Mouse (Mus musculus) intestine, embryonic 16.5 days (tissue): ENCODE data around the gene Faf1. TPM values are rescaled to one million over a fixed set of nuclear protein-coding genes. Genes with fewer than 3 reads are reported as not detected.
A peak's percentile ranks its signal among the peaks of the same experiment; 100 is the strongest.

Experiments
- ATAC-seq: fragments of 200-750 bp; cut with Nextera tagmentation; 2 replicates; pipeline ENCODE4 v1.8.0; 2017; ENCODE audit warnings: moderate TSS enrichment, moderate library complexity
- H3K27ac ChIP-seq: fragments of 300-500 bp; sonication (generic); 2 replicates; pipeline ENCODE4 v1.5.1; 2014; ENCODE audit warnings: mild to moderate bottlenecking, low read length
- H3K27me3 ChIP-seq: fragments of 300-500 bp; sonication (generic); replicated peaks from 2 replicates; pipeline ENCODE4 v1.6.1; 2014; ENCODE audit warnings: low read length, control low read depth, mixed read lengths; ENCODE audit not compliant: control insufficient read depth, insufficient read depth
- H3K36me3 ChIP-seq: fragments of 300-500 bp; sonication (generic); 2 replicates; pipeline ENCODE4 v1.6.1; 2014; ENCODE audit warnings: low read length, control low read depth; ENCODE audit not compliant: control insufficient read depth, insufficient read depth
- H3K4me1 ChIP-seq: fragments of 300-500 bp; sonication (generic); 2 replicates; pipeline ENCODE4 v1.6.1; 2014; ENCODE audit warnings: low read length, control low read depth, mixed read lengths; ENCODE audit not compliant: control insufficient read depth, insufficient read depth
- H3K4me2 ChIP-seq: fragments of 300-500 bp; sonication (generic); 2 replicates; pipeline ENCODE4 v1.6.1; 2014; ENCODE audit warnings: low read depth, low read length, control low read depth
- H3K4me3 ChIP-seq: fragments of 300-500 bp; sonication (generic); 2 replicates; pipeline ENCODE4 v1.5.1; 2014; ENCODE audit warnings: mild to moderate bottlenecking, low read length
- H3K9ac ChIP-seq: fragments of 300-500 bp; sonication (generic); 2 replicates; pipeline ENCODE4 v1.6.1; 2014; ENCODE audit warnings: low read depth, low read length
- H3K9me3 ChIP-seq: fragments of 300-500 bp; sonication (generic); 2 replicates; pipeline ENCODE4 v1.6.1; 2016; ENCODE audit warnings: low read length, control low read depth; ENCODE audit not compliant: control insufficient read depth
- WGBS: fragments of 180-500 bp; shearing (Covaris S2); extraction: QIAGEN DNeasy Blood & Tissue Kit; methylation state at CpG from one replicate; pipeline ENCODE4 v1.1.7; 2014; 5-methylcytosine and 5-hydroxymethylcytosine counted together
- polyA plus RNA-seq: library from polyadenylated mRNA; unstranded; fragments of >200 nt; fragmentation: Nextera tagmentation; extraction: Ambion mirVana; gene quantifications from 2 replicates; pipeline ENCODE4 v1.2.1, GENCODE M21; 2015

Faf1 gene
- polyA plus RNA-seq, result 12.2 and 18.6 TPM in 2 replicates

DNA sequence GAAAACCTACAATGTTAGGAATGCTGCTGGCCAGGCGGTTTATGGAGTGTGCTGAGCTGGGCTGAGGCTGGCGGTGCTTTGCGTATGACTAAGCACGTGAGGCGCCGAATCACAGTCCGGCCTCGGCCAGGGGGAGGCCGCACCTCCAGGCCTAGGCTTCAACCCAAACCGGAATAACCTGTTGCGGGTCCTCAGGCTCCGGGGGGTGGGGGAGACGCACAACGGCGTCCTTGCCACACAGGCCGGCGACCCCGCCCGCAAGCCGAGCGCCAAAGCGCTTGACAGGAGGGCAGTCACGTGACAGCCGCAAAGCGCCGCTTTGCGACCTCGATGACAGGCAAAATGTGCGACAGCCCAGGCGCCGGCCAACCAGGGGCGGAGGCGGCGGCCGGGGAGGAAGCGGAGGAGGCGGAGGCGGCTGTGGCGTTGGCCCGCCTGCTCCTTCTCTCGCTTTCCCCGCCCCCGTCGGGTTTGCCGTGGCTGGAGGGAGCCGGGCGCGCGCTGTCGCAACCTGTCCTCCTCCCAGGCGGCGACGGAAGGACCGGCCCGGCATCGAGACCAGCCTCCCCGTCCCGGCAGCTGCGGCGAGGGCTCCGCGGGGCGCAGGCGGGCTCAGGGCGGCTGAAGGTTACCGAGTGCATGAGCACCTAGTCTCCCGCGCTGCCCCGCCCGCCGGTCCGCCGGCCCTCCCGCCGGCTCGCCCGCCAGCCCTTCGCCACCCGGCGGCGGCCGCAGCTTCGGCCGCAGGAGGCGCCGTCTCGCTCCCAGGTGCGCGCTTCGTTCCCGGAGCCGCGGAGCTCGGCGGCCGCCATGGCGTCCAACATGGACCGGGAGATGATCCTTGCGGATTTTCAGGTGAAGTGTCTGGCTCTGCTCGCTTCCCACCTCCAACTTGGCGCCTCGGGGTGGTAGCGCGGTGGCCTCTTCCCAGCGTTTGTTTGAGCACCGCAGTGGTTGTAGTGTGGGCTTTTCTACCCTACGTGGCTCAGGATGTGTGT is at the start of gene Faf1:
TSS of gene Faf1 (plus strand) at position 371 of the 998 bp plus-strand sequence.
- Histone ChIP-seq H3K9me3 (no peaks in the 10 kb centered on the region), H3K4me2 (peak within 1 kb of the TSS; percentile 61), H3K4me1 (no peaks in the 10 kb centered on the region), H3K9ac (peak within 1 kb of the TSS; percentile 86), H3K4me3 (peak within 1 kb of the TSS; percentile 80), H3K36me3 (no peaks in the 10 kb centered on the region), H3K27me3 (no peaks in the 10 kb centered on the region), H3K27ac (peak within 1 kb of the TSS; percentile 97)
- peak; percentile 99 for ATAC-seq
- under 1% methylated on average over 93 of the region's 107 CpGs for WGBS

DNA sequence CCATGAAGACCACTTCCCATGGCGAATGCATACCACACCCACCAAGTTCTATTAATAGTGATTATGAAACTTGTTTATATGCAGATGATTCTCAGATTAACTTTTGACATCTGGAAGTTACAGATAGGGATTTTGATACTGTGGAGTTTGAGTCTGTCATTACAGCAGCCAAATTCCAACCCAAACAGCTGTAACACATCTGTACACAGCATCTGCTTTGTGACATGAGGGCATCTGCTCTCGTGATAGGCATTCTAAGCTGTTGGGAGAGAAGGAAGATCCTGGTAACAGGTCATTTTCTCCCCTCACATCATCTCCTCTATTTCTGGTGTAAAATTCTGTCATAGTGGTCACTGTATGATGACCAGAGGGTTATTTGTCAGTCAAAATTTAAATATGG is 46.2 kb upstream of the Faf1 start:
- H3K27ac ChIP-seq, result no peak overlapping the region
- H3K4me3 ChIP-seq, result no peak overlapping the region
- no peaks in the 10 kb centered on the region for H3K4me1 ChIP-seq
- no peaks in the 10 kb centered on the region for H3K36me3 ChIP-seq
- no peak overlapping the region for H3K9ac ChIP-seq
- WGBS, result 56% methylated on average over 2 of the region's 2 CpGs
- no peaks in the 10 kb centered on the region for H3K9me3 ChIP-seq
- ATAC-seq, result no peak
- no peak overlapping the region for H3K4me2 ChIP-seq
- H3K27me3 ChIP-seq, result no peaks in the 10 kb centered on the region

GRCm38 (mm10) chr4:109631029-109631428 is 45.4 kb upstream of the Faf1 start:
- Histone ChIP-seq H3K9ac (no peak overlapping the region), H3K4me1 (no peaks in the 10 kb centered on the region), H3K4me3 (no peak overlapping the region), H3K27ac (no peak overlapping the region), H3K9me3 (no peaks in the 10 kb centered on the region), H3K4me2 (no peak overlapping the region), H3K36me3 (no peaks in the 10 kb centered on the region), H3K27me3 (no peaks in the 10 kb centered on the region)
- no peak for ATAC-seq
- WGBS, result 78% methylated on average over 4 of the region's 4 CpGs

DNA sequence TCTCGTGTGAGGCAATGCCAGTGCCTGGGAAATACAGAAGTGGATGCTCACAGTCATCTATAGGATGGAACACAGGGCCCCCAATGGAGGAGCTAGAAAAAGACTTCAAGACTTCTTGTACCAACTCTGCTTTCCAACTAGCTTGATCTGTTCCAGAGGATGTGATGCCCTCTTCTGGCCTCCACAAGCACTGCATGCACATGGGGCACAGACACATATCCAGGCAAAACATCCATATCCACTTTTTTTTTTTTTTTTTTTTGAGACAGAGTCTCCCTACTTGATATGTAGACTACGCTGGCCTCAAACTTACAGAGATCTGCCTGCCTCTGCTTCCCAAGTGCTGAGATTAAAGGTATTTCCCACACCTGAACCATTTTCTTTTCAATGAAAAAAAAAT is 41.4 kb upstream of the Faf1 start:
- no peak overlapping the region for H3K4me3 ChIP-seq
- no peaks in the 10 kb centered on the region for H3K9me3 ChIP-seq
- 88% methylated on average over 2 of the region's 2 CpGs for WGBS
- no peak overlapping the region for H3K9ac ChIP-seq
- no peaks in the 10 kb centered on the region for H3K27me3 ChIP-seq
- no peak overlapping the region for H3K27ac ChIP-seq
- H3K4me2 ChIP-seq, result no peak overlapping the region
- no peaks in the 10 kb centered on the region for H3K36me3 ChIP-seq
- no peaks in the 10 kb centered on the region for H3K4me1 ChIP-seq
- no peak for ATAC-seq

GRCm38 (mm10) chr4:109639356-109639755 is 37.0 kb upstream of the Faf1 start:
- Histone ChIP-seq H3K36me3 (no peaks in the 10 kb centered on the region), H3K27ac (no peak overlapping the region), H3K4me1 (no peaks in the 10 kb centered on the region), H3K4me3 (no peak overlapping the region), H3K9ac (no peak overlapping the region), H3K27me3 (no peaks in the 10 kb centered on the region), H3K4me2 (no peak overlapping the region), H3K9me3 (no peaks in the 10 kb centered on the region)
- 89% methylated on average over 9 of the region's 9 CpGs for WGBS
- no peak for ATAC-seq

- Histone ChIP-seq H3K4me1 (no peaks in the 10 kb centered on the region), H3K9me3 (no peaks in the 10 kb centered on the region), H3K4me3 (no peak overlapping the region), H3K27me3 (no peaks in the 10 kb centered on the region), H3K9ac (no peak overlapping the region), H3K27ac (no peak overlapping the region), H3K36me3 (no peaks in the 10 kb centered on the region), H3K4me2 (no peak overlapping the region)
- WGBS, result 88% methylated on average over 7 of the region's 7 CpGs
- ATAC-seq, result no peak
Measured at GRCm38 (mm10) chr4:109640141-109640540, 36.2 kb upstream of the Faf1 start.

GRCm38 (mm10) chr4:109641451-109641850 is 34.9 kb upstream of the Faf1 start:
- no peaks in the 10 kb centered on the region for H3K9me3 ChIP-seq
- no peak for ATAC-seq
- H3K27ac ChIP-seq, result no peak overlapping the region
- no peaks in the 10 kb centered on the region for H3K27me3 ChIP-seq
- H3K9ac ChIP-seq, result no peak overlapping the region
- H3K36me3 ChIP-seq, result no peaks in the 10 kb centered on the region
- 72% methylated on average over 3 of the region's 3 CpGs for WGBS
- no peak overlapping the region for H3K4me3 ChIP-seq
- H3K4me1 ChIP-seq, result no peaks in the 10 kb centered on the region
- H3K4me2 ChIP-seq, result no peak overlapping the region

DNA sequence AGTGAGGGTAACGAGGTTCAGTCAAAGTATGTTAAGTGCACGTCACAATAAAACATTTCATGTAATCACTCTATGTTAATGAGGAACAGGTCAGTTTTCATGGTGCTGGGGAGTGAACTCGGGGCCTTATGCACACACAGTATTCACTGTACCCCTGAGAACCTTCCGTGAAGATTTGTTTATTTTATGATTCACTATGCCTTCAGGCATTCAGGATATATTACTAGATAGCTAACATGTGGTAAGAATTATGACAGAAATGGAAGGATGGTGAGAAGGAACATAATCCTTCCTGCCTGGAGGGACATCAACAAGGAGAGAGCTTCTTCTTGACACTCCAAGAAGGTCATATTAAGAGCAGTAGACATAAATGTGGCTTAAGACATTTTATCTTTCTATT is 29.1 kb upstream of the Faf1 start:
- no peak for ATAC-seq
- H3K4me2 ChIP-seq, result no peak overlapping the region
- H3K9me3 ChIP-seq, result no peaks in the 10 kb centered on the region
- H3K4me3 ChIP-seq, result no peak overlapping the region
- H3K36me3 ChIP-seq, result no peaks in the 10 kb centered on the region
- H3K4me1 ChIP-seq, result no peaks in the 10 kb centered on the region
- H3K9ac ChIP-seq, result no peak overlapping the region
- no peak overlapping the region for H3K27ac ChIP-seq
- 65% methylated on average over 4 of the region's 4 CpGs for WGBS
- no peaks in the 10 kb centered on the region for H3K27me3 ChIP-seq

DNA sequence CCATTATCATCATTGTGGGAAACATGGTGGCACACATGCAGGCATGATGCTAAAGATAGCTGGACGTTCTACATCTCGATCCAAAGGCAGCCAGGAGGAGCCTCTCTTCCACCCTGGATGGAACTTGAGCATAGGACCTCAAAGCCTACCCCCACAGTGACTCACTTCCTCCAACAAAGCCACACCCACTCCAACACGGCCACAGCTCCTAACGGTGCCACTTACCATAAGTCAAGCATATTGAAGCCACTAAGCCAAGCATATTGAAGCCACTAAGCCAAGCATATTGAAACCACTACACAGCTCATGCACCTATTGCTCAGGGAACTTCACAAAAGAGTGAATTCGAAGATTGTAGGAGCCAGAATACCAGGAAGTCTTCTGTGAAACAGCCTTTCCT is 27.1 kb upstream of the Faf1 start:
- no peaks in the 10 kb centered on the region for H3K4me1 ChIP-seq
- no peak overlapping the region for H3K4me2 ChIP-seq
- H3K27me3 ChIP-seq, result no peaks in the 10 kb centered on the region
- H3K4me3 ChIP-seq, result no peak overlapping the region
- ATAC-seq, result no peak
- H3K9ac ChIP-seq, result no peak overlapping the region
- H3K9me3 ChIP-seq, result no peaks in the 10 kb centered on the region
- no peaks in the 10 kb centered on the region for H3K36me3 ChIP-seq
- H3K27ac ChIP-seq, result no peak overlapping the region
- 81% methylated on average over 5 of the region's 5 CpGs for WGBS
